In genomic region chr11:102393719-102394420, GRCm38 (mm10) we compare ENCODE assay signal across 8 mouse cellular contexts. TPM values are rescaled to one million over a fixed set of nuclear protein-coding genes. Genes with fewer than 3 reads are reported as not detected.
DNase-seq lines count a peak whose midpoint lies in the region; ATAC-seq and TF ChIP-seq lines count a peak whose summit lies in the region.

No protein-coding gene starts in this region.

- H3K9ac ChIP-seq in limb, embryonic 13.5 days = peak overlapping the region; percentile 59

- no peak overlapping the region for H3K27ac ChIP-seq in testis, adult 2 months (ENCODE audit: control insufficient read depth, insufficient read depth, low read depth, low read length)
- no peak overlapping the region for H3K27ac ChIP-seq in limb, embryonic 13.5 days

- peaks cover 45% of the 10 kb centered on the region for H3K4me1 ChIP-seq in erythroblast, embryonic 14.5 days (ENCODE audit: control insufficient read depth)
- H3K4me1 ChIP-seq in testis, adult 2 months (ENCODE audit: control insufficient read depth, insufficient read depth, low read length) = peaks cover 17% of the 10 kb centered on the region
- H3K4me1 ChIP-seq in limb, embryonic 13.5 days = peaks cover 17% of the 10 kb centered on the region

- TF ChIP-seq POLR2A in testis, adult 2 months (IDR thresholded peaks at IDR 0.05; ENCODE audit: control insufficient read depth, low read depth, low read length) = no peak; the same call in 1 of the 2 replicates

- no peaks in the 10 kb centered on the region for H3K36me3 ChIP-seq in erythroblast, embryonic 14.5 days (ENCODE audit: control insufficient read depth)
- no peaks in the 10 kb centered on the region for H3K36me3 ChIP-seq in testis, adult 2 months (ENCODE audit: control insufficient read depth, insufficient read depth, low read length)
- no peaks in the 10 kb centered on the region for H3K36me3 ChIP-seq in limb, embryonic 13.5 days

- peaks cover under 1% of the 10 kb centered on the region; the same call in 1 of the 2 replicates for H3K9me3 ChIP-seq in erythroblast, embryonic 14.5 days (ENCODE audit: control insufficient read depth, low read length)
- no peaks in the 10 kb centered on the region for H3K9me3 ChIP-seq in limb, embryonic 13.5 days

- peak overlapping the region; percentile 54 for H3K4me3 ChIP-seq in erythroblast, embryonic 14.5 days (replicated peaks)
- H3K4me3 ChIP-seq in testis, adult 2 months (ENCODE audit: control insufficient read depth, low read depth, low read length) = peak overlapping the region; percentile 72
- peak overlapping the region; percentile 44 for H3K4me3 ChIP-seq in limb, embryonic 13.5 days

- no peak for DNase-seq in testis, postnatal 10 days (ENCODE audit: low spot score)
- peak; percentile 53 to 66 for DNase-seq in frontal cortex, postnatal 10 days (ENCODE audit: low spot score in 2 of 2)
- peak; percentile 55 for DNase-seq in right cerebral cortex, postnatal 14 days
- DNase-seq in spleen, postnatal 36 days (ENCODE audit: low spot score in 2 of 2) = no peak

- no peak for TF ChIP-seq CTCF in testis, adult 2 months (IDR thresholded peaks at IDR 0.05; ENCODE audit: control insufficient read depth, insufficient read depth, insufficient replicate concordance, low read depth, low read length)

- H3K4me2 ChIP-seq in limb, embryonic 13.5 days (replicated peaks) = peak overlapping the region; percentile 91

- ATAC-seq in erythroblast, adult 5-6 weeks (replicated peaks; ENCODE audit: low FRiP score, poor library complexity, severe bottlenecking) = no peak
- ATAC-seq in limb, embryonic 13.5 days (ENCODE audit: low FRiP score, low read depth) = 0 out of 2 replicates have a peak, but pooled peaks have one; percentile 24

- 9% methylated on average over 17 of the region's 17 CpGs for WGBS in limb, embryonic 13.5 days

- H3K27me3 ChIP-seq in erythroblast, embryonic 14.5 days (ENCODE audit: control insufficient read depth) = peaks cover 98% of the 10 kb centered on the region
- H3K27me3 ChIP-seq in testis, adult 2 months (ENCODE audit: control insufficient read depth, insufficient read depth, low read length) = no peaks in the 10 kb centered on the region
- H3K27me3 ChIP-seq in limb, embryonic 13.5 days = peaks cover 56% of the 10 kb centered on the region

RNA-seq across cellular contexts. Expression of gene Rundc3a, which starts 0.7 kb away (rescaled TPM):
- 1.8 and 2.1 TPM in 2 replicates for polyA plus RNA-seq in erythroblast, embryonic 14.5 days (2012)
- total RNA-seq in erythroblast, adult 5-6 weeks (2015; ENCODE audit: low replicate concordance) = 3.1 TPM in 1 of 2 replicates, not detected in the other
- total RNA-seq in erythroblast, adult 5-6 weeks (2017; ENCODE audit: low replicate concordance) = 2.7 and 7.5 TPM in 2 replicates
- 53.7 and 55.6 TPM in 2 replicates for polyA plus RNA-seq in testis, adult 2 months (2012; rRNA removed)
- 1.3 and 1.4 TPM in 2 replicates for polyA plus RNA-seq in limb, embryonic 13.5 days (2015; fragmentation: Nextera tagmentation; extraction: Ambion mirVana)

RNA-seq across cellular contexts. Expression of gene Slc25a39, which starts 13.9 kb away (rescaled TPM):
- polyA plus RNA-seq in erythroblast, embryonic 14.5 days (2012) = 579 and 725 TPM in 2 replicates
- total RNA-seq in erythroblast, adult 5-6 weeks (2015; ENCODE audit: low replicate concordance) = 461 and 462 TPM in 2 replicates
- 236 and 290 TPM in 2 replicates for total RNA-seq in erythroblast, adult 5-6 weeks (2017; ENCODE audit: low replicate concordance)
- polyA plus RNA-seq in testis, adult 2 months (2012; rRNA removed) = 1,405 and 1,456 TPM in 2 replicates
- 173 and 180 TPM in 2 replicates for polyA plus RNA-seq in limb, embryonic 13.5 days (2015; fragmentation: Nextera tagmentation; extraction: Ambion mirVana)

RNA-seq across cellular contexts. Expression of gene Slc4a1, which starts 27.9 kb away (rescaled TPM):
- polyA plus RNA-seq in erythroblast, embryonic 14.5 days (2012) = 575 and 672 TPM in 2 replicates
- total RNA-seq in erythroblast, adult 5-6 weeks (2015; ENCODE audit: low replicate concordance) = 4,977 and 5,433 TPM in 2 replicates
- 6,454 and 7,565 TPM in 2 replicates for total RNA-seq in erythroblast, adult 5-6 weeks (2017; ENCODE audit: low replicate concordance)
- polyA plus RNA-seq in testis, adult 2 months (2012; rRNA removed) = not detected in 2 replicates
- polyA plus RNA-seq in limb, embryonic 13.5 days (2015; fragmentation: Nextera tagmentation; extraction: Ambion mirVana) = 7.2 and 11.7 TPM in 2 replicates

RNA-seq across cellular contexts. Expression of gene Grn, which starts 36.2 kb away (rescaled TPM):
- 1.8 and 2.6 TPM in 2 replicates for polyA plus RNA-seq in erythroblast, embryonic 14.5 days (2012)
- total RNA-seq in erythroblast, adult 5-6 weeks (2015; ENCODE audit: low replicate concordance) = 85.7 and 90.1 TPM in 2 replicates
- total RNA-seq in erythroblast, adult 5-6 weeks (2017; ENCODE audit: low replicate concordance) = 26.3 and 56.1 TPM in 2 replicates
- polyA plus RNA-seq in testis, adult 2 months (2012; rRNA removed) = 21.1 TPM in 2 replicates
- 141 and 149 TPM in 2 replicates for polyA plus RNA-seq in limb, embryonic 13.5 days (2015; fragmentation: Nextera tagmentation; extraction: Ambion mirVana)

RNA-seq across cellular contexts. Expression of gene Fam171a2, which starts 53.6 kb away (rescaled TPM):
- polyA plus RNA-seq in erythroblast, embryonic 14.5 days (2012) = 0.01 and 0.02 TPM in 2 replicates
- total RNA-seq in erythroblast, adult 5-6 weeks (2015; ENCODE audit: low replicate concordance) = not detected in 2 replicates
- total RNA-seq in erythroblast, adult 5-6 weeks (2017; ENCODE audit: low replicate concordance) = not detected in 2 replicates
- polyA plus RNA-seq in testis, adult 2 months (2012; rRNA removed) = 0.88 and 1.2 TPM in 2 replicates
- polyA plus RNA-seq in limb, embryonic 13.5 days (2015; fragmentation: Nextera tagmentation; extraction: Ambion mirVana) = 4.4 and 4.8 TPM in 2 replicates

Comparison
In these comparisons a context has a peak if more than half of its experiments do, and no peak if none do; other contexts are left out.
1. DNase-seq: peak in frontal cortex, postnatal 10 days (2 of 2) and right cerebral cortex, postnatal 14 days (single experiment); none in testis, postnatal 10 days (single experiment) and spleen, postnatal 36 days (0 of 2).
2. RNA of gene Rundc3a, which starts 0.7 kb away (polyA plus RNA-seq): 53.7 to 55.6 TPM in testis, adult 2 months; 1.8 to 2.1 TPM in erythroblast, embryonic 14.5 days and 1.3 to 1.4 TPM in limb, embryonic 13.5 days; every median in the first group is over 10 times any median in the second.
3. RNA of gene Slc4a1, which starts 27.9 kb away (polyA plus RNA-seq): 575 to 672 TPM in erythroblast, embryonic 14.5 days; 7.2 to 11.7 TPM in limb, embryonic 13.5 days and not detected in testis, adult 2 months; every median in the first group is over 10 times any median in the second.
4. Peak in every context shown above with its lines, with median percentiles within 50 percentile points of each other: H3K4me3 ChIP-seq.